ENCODE assay signal across 7 mouse cellular contexts in the genomic region with DNA sequence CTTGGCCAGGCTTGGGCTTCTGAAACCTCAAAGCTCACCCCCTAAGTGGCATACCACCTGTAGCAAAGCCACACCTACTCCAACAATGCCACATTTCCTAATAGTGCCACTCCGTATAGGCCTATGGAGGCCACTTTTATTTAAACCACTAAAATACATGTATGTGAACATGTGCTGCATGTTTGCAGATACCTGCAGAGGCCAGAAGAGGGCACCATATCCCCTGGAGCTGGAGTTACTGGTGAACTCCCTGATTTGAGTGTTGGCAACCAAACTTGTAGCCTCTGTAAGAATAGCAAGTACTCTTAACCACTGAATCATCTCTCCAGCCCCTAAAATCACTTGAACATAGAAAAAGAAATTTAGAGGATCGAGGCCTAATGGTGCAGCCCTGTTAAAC. TPM values are rescaled to one million over a fixed set of nuclear protein-coding genes. Genes with fewer than 3 reads are reported as not detected.
DNase-seq lines count a peak whose midpoint lies in the region; ATAC-seq and TF ChIP-seq lines count a peak whose summit lies in the region.

No protein-coding gene starts in this region.

- H3K4me3 ChIP-seq in liver, embryonic 12.5 days, result no peak overlapping the region

- peak; percentile 61 for DNase-seq in liver
- peak; percentile 17 for DNase-seq in Muller cell, postnatal 12 days (ENCODE audit: inconsistent ontology term)
- peak; percentile 69 for DNase-seq in brain, embryonic 14.5 days (ENCODE audit: low read depth)
- peak; percentile 59 for DNase-seq in heart, postnatal 4 days
- DNase-seq in lung, postnatal 10 days, result peak; percentile 72
- DNase-seq in thymus, postnatal 0 days (ENCODE audit: low spot score), result peak; percentile 52

- no peak overlapping the region for H3K9ac ChIP-seq in liver, embryonic 12.5 days

- 88% methylated on average over 2 of the region's 2 CpGs for WGBS in liver, embryonic 12.5 days (ENCODE audit: insufficient replicate concordance)

- H3K27me3 ChIP-seq in liver, embryonic 12.5 days (replicated peaks), result no peaks in the 10 kb centered on the region

- peaks cover 97% of the 10 kb centered on the region for H3K36me3 ChIP-seq in liver, embryonic 12.5 days

- no peak overlapping the region for H3K27ac ChIP-seq in liver, embryonic 12.5 days

- no peak for ATAC-seq in liver, embryonic 12.5 days

- no peaks in the 10 kb centered on the region for H3K4me1 ChIP-seq in liver, embryonic 12.5 days

- no peaks in the 10 kb centered on the region for H3K9me3 ChIP-seq in liver, embryonic 12.5 days (replicated peaks)

- no peak for TF ChIP-seq POLR2A in brain, embryonic 14.5 days (IDR thresholded peaks at IDR 0.05; ENCODE audit: borderline replicate concordance, extremely low read depth, insufficient read depth, insufficient read length, poor library complexity, severe bottlenecking)

- TF ChIP-seq CTCF in brain, embryonic 14.5 days (IDR thresholded peaks at IDR 0.05; ENCODE audit: borderline replicate concordance, extremely low read depth, insufficient read depth, insufficient read length), result peak; percentile 67; the same call in 1 of the 2 replicates

- H3K4me2 ChIP-seq in liver, embryonic 12.5 days, result no peak overlapping the region

RNA-seq across cellular contexts. Expression of a gene that starts 12.5 kb away (rescaled TPM):
- not detected in 2 replicates for polyA plus RNA-seq in liver, embryonic 12.5 days (2016; fragmentation: Nextera tagmentation; extraction: Ambion mirVana)
- polyA plus RNA-seq in brain, embryonic 14.5 days (2012; rRNA removed), result 0.10 and 0.27 TPM in 2 replicates
- not detected for total RNA-seq in heart, postnatal 4 days (2021)
- 0.18 and 0.44 TPM in 2 replicates for polyA plus RNA-seq in thymus, postnatal 0 days (2015; fragmentation: Nextera tagmentation; extraction: Ambion mirVana)

RNA-seq across cellular contexts. Expression of a gene that starts 27.1 kb away (rescaled TPM):
- 9.4 and 10.4 TPM in 2 replicates for polyA plus RNA-seq in liver, embryonic 12.5 days (2016; fragmentation: Nextera tagmentation; extraction: Ambion mirVana)
- polyA plus RNA-seq in brain, embryonic 14.5 days (2012; rRNA removed), result 26.8 and 31.6 TPM in 2 replicates
- 10 to 100 TPM; 75.9 to 80.3 TPM for total RNA-seq in heart, postnatal 4 days (2021)
- polyA plus RNA-seq in thymus, postnatal 0 days (2015; fragmentation: Nextera tagmentation; extraction: Ambion mirVana), result 13.9 and 14.1 TPM in 2 replicates

RNA-seq across cellular contexts. Expression of a gene that starts 35.7 kb away (rescaled TPM):
- polyA plus RNA-seq in liver, embryonic 12.5 days (2016; fragmentation: Nextera tagmentation; extraction: Ambion mirVana), result 4.6 and 4.7 TPM in 2 replicates
- 55.9 and 82.2 TPM in 2 replicates for polyA plus RNA-seq in brain, embryonic 14.5 days (2012; rRNA removed)
- 10 to 100 TPM in 1 of 2 experiments, 1 to 10 TPM in 1; 9.9 to 11.1 TPM for total RNA-seq in heart, postnatal 4 days (2021)
- polyA plus RNA-seq in thymus, postnatal 0 days (2015; fragmentation: Nextera tagmentation; extraction: Ambion mirVana), result 8.5 and 9.8 TPM in 2 replicates

RNA-seq across cellular contexts. Expression of a gene that starts 45.3 kb away (rescaled TPM):
- polyA plus RNA-seq in liver, embryonic 12.5 days (2016; fragmentation: Nextera tagmentation; extraction: Ambion mirVana), result 2.8 and 3.0 TPM in 2 replicates
- 161 and 163 TPM in 2 replicates for polyA plus RNA-seq in brain, embryonic 14.5 days (2012; rRNA removed)
- total RNA-seq in heart, postnatal 4 days (2021), result 1 to 10 TPM; 4.8 to 4.9 TPM
- polyA plus RNA-seq in thymus, postnatal 0 days (2015; fragmentation: Nextera tagmentation; extraction: Ambion mirVana), result 9.4 and 12.1 TPM in 2 replicates

RNA-seq across cellular contexts. Expression of a gene that starts 49.4 kb away (rescaled TPM):
- 24.0 and 26.9 TPM in 2 replicates for polyA plus RNA-seq in liver, embryonic 12.5 days (2016; fragmentation: Nextera tagmentation; extraction: Ambion mirVana)
- polyA plus RNA-seq in brain, embryonic 14.5 days (2012; rRNA removed), result 75.9 and 87.7 TPM in 2 replicates
- total RNA-seq in heart, postnatal 4 days (2021), result 10 to 100 TPM; 11.3 to 15.8 TPM
- polyA plus RNA-seq in thymus, postnatal 0 days (2015; fragmentation: Nextera tagmentation; extraction: Ambion mirVana), result 80.7 and 97.8 TPM in 2 replicates

Comparison
In these comparisons a context has a peak if more than half of its experiments do, and no peak if none do; other contexts are left out.
1. DNase-seq: peak in every context shown above with its lines; median percentile 72 in lung, postnatal 10 days; 69 in brain, embryonic 14.5 days; 61 in liver; 59 in heart, postnatal 4 days; 52 in thymus, postnatal 0 days; 17 in Muller cell, postnatal 12 days.